Mouse (Mus musculus) neutrophil, adult 59 days (primary cell): ENCODE results near the gene Gm12166. TPM values are rescaled to one million over a fixed set of nuclear protein-coding genes. Genes with fewer than 3 reads are reported as not detected.

Experiments used
- total RNA-seq, 2 experiments: library from RNA; stranded (reverse); gene quantifications; 1 replicate in 1 of 2; 2 replicates in 1 of 2; pipeline ENCODE4 v1.2.4; 2023

The Gm12166 gene
- total RNA-seq: 1 to 10 TPM; 3.9 to 6.0 TPM

GRCm38 (mm10) chr11:46052105-46052659 lies at the start of gene Gm12166:
TSS of gene Gm12166 (minus strand) at chr11:46052321.

GRCm38 (mm10) chr11:46055896-46056769 lies 4.0 kb upstream of the Gm12166 start, which contains the start of gene Adam19:
TSS of gene Adam19 (plus strand) at chr11:46055992.

Other genes with a start within 250 kb of the Gm12166 start
- 100 to 1,000 TPM; 134 to 143 TPM for gene Clint1, start 200.3 kb downstream of the Gm12166 start, total RNA-seq
- 1 to 10 TPM; 2.9 to 4.5 TPM for gene Lsm11, start 107.4 kb downstream of the Gm12166 start, total RNA-seq
- 1 to 10 TPM; 4.5 to 6.2 TPM for gene Thg1l, start 96.8 kb downstream of the Gm12166 start, total RNA-seq
- not detected for gene Sox30, start 72.0 kb downstream of the Gm12166 start, total RNA-seq
- 100 to 1,000 TPM; 137 to 148 TPM for gene Adam19, start 3.7 kb upstream of the Gm12166 start, total RNA-seq
- not detected for gene Nipal4, start 114.2 kb upstream of the Gm12166 start, total RNA-seq
- not detected for gene Fndc9, start 183.2 kb upstream of the Gm12166 start, total RNA-seq